In the genomic region with DNA sequence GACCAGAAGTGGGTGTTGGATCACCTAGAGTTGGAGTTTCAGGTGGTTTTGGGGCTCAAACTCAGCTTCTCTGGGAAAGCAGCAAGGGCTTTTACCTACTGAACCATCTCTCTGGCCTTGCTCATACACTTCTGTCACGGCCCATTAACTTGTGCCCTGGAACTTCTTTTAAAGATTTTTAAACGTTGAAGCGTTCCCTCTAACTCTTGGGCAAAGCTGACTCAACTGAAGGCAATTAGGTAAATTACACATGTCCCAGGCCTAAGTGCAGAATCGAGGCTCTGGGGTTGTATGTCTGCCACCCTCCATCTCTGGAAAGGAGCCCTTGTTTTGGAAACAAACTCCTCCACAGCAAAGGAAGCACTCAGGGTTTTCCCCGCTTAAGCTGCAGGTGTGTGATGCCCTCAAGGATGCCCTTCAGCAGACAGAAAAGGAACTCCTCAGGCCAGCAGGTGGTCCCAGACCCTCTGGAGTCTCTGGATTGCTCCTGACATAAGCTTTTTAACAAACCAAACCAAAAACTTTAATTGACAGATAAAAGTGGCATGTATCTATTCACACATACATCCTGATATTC, we compare ENCODE assay signal across 28 mouse cellular contexts. TPM values are rescaled to one million over a fixed set of nuclear protein-coding genes. Genes with fewer than 3 reads are reported as not detected.
DNase-seq lines count a peak whose midpoint lies in the region; ATAC-seq and TF ChIP-seq lines count a peak whose summit lies in the region.
"Had no signal": no experiment of that assay in that cellular context is flagged by ENCODE, and none has a peak within 500 bp of the region (broad histone marks: within the 10 kb centered on the region; RNA-seq: fewer than 3 reads in every experiment).

No protein-coding gene starts in this region.

- no peak for ATAC-seq in kidney, embryonic 16.5 days (ENCODE audit: low FRiP score, low TSS enrichment)
- ATAC-seq: CD4-positive, CD25-positive, alpha-beta regulatory T cell, adult 4 months; forebrain, embryonic 14.5 days; forebrain, postnatal 0 days; hindbrain, embryonic 16.5 days had no signal

- no peaks in the 10 kb centered on the region for H3K27me3 ChIP-seq in kidney, adult 2 months (replicated peaks; ENCODE audit: control insufficient read depth, insufficient read depth, low read length)
- H3K27me3 ChIP-seq in kidney, embryonic 16.5 days (ENCODE audit: insufficient read depth, low read length): peaks cover 3% of the 10 kb centered on the region; the same call in 1 of the 2 replicates
- H3K27me3 ChIP-seq in thymus, adult 2 months (ENCODE audit: control insufficient read depth, insufficient read depth, low read length): no peaks in the 10 kb centered on the region
- H3K27me3 ChIP-seq: embryonic facial prominence, embryonic 12.5 days; embryonic facial prominence, embryonic 15.5 days; heart, embryonic 12.5 days; heart, embryonic 15.5 days; hindbrain, embryonic 13.5 days had no signal

- H3K4me2 ChIP-seq in kidney, embryonic 16.5 days (replicated peaks; ENCODE audit: low read depth, low read length): no peak overlapping the region
- H3K4me2 ChIP-seq: embryonic facial prominence, embryonic 12.5 days; embryonic facial prominence, embryonic 15.5 days; heart, embryonic 12.5 days; heart, embryonic 15.5 days; hindbrain, embryonic 13.5 days had no signal

- no peak for TF ChIP-seq CTCF in kidney, adult 2 months (conservative IDR thresholded peaks at IDR 0.05; ENCODE audit: insufficient read depth, insufficient read length, low read depth, low read length)
- no peak for TF ChIP-seq CTCF in thymus, adult 2 months (IDR thresholded peaks at IDR 0.05; ENCODE audit: borderline replicate concordance, control insufficient read depth, extremely low read depth, insufficient read depth, low read length, poor library complexity)

- TF ChIP-seq POLR2A in kidney, adult 2 months (IDR thresholded peaks at IDR 0.05; ENCODE audit: low read depth, low read length): no peak
- no peak for TF ChIP-seq POLR2A in thymus, adult 2 months (IDR thresholded peaks at IDR 0.05; ENCODE audit: control insufficient read depth, extremely low read depth, insufficient read depth, low read length, poor library complexity)

- no peaks in the 10 kb centered on the region for H3K4me1 ChIP-seq in kidney, adult 2 months (ENCODE audit: control insufficient read depth, insufficient read depth, low read length)
- H3K4me1 ChIP-seq in kidney, embryonic 16.5 days (ENCODE audit: insufficient read depth, low read length): peaks cover 19% of the 10 kb centered on the region; the same call in 1 of the 2 replicates
- no peaks in the 10 kb centered on the region for H3K4me1 ChIP-seq in thymus, adult 2 months (replicated peaks; ENCODE audit: control insufficient read depth, insufficient read depth, low read length)
- H3K4me1 ChIP-seq: embryonic facial prominence, embryonic 12.5 days; heart, embryonic 12.5 days; heart, embryonic 15.5 days had no signal

- DNase-seq in kidney, adult 2 months: peak; percentile 40
- no peak for DNase-seq in kidney, postnatal 25 days
- DNase-seq in kidney, postnatal 36 days: peak; percentile 20 to 22
- DNase-seq in A20 (ENCODE audit: low read depth, low spot score): peak; percentile 68
- peak; percentile 8 for DNase-seq in ES-CJ7 (ENCODE audit: low read depth, low spot score)
- no peak for DNase-seq in thymus, adult 2 months
- DNase-seq: adrenal gland, adult 2 months; adrenal gland, postnatal 14 days; cerebellum, adult 11 months; cerebellum, adult 2 months; cerebellum, adult 9-11 months; cerebellum, postnatal 25 days; forebrain, postnatal 0 days; gastrocnemius, adult 2 months; gastrocnemius, postnatal 25 days; heart, postnatal 10 days; heart, postnatal 36 days had no signal

- H3K9ac ChIP-seq in kidney, embryonic 16.5 days (replicated peaks; ENCODE audit: low read length): no peak overlapping the region
- H3K9ac ChIP-seq: embryonic facial prominence, embryonic 12.5 days; embryonic facial prominence, embryonic 15.5 days; forebrain, postnatal 0 days; heart, embryonic 12.5 days; heart, embryonic 15.5 days; hindbrain, embryonic 13.5 days had no signal

- H3K36me3 ChIP-seq in kidney, adult 2 months (ENCODE audit: control insufficient read depth, insufficient read depth, low read length): no peaks in the 10 kb centered on the region
- no peaks in the 10 kb centered on the region for H3K36me3 ChIP-seq in kidney, embryonic 16.5 days (ENCODE audit: insufficient read depth, low read length)
- no peaks in the 10 kb centered on the region for H3K36me3 ChIP-seq in thymus, adult 2 months (ENCODE audit: control insufficient read depth, insufficient read depth, low read length)
- H3K36me3 ChIP-seq: embryonic facial prominence, embryonic 12.5 days; embryonic facial prominence, embryonic 15.5 days; G1E; heart, embryonic 12.5 days; heart, embryonic 15.5 days; hindbrain, embryonic 10.5 days; hindbrain, embryonic 13.5 days had no signal

- no peak overlapping the region for H3K4me3 ChIP-seq in kidney, adult 2 months (ENCODE audit: insufficient read depth, low read depth, low read length)
- H3K4me3 ChIP-seq in kidney, embryonic 16.5 days (ENCODE audit: low read length): no peak overlapping the region
- H3K4me3 ChIP-seq in thymus, adult 2 months (ENCODE audit: control insufficient read depth, insufficient read depth, low read length): no peak overlapping the region
- H3K4me3 ChIP-seq: embryonic facial prominence, embryonic 12.5 days; embryonic facial prominence, embryonic 15.5 days; gastrocnemius, adult 2 months; heart, embryonic 12.5 days; heart, embryonic 15.5 days; hindbrain, embryonic 10.5 days; hindbrain, embryonic 13.5 days had no signal

- no peak overlapping the region for H3K27ac ChIP-seq in kidney, adult 2 months (ENCODE audit: insufficient read depth, low read depth, low read length)
- no peak overlapping the region for H3K27ac ChIP-seq in kidney, embryonic 16.5 days (ENCODE audit: low read length)
- H3K27ac ChIP-seq in thymus, adult 2 months (ENCODE audit: control insufficient read depth, insufficient read depth, low read length): no peak overlapping the region
- H3K27ac ChIP-seq: embryonic facial prominence, embryonic 12.5 days; embryonic facial prominence, embryonic 15.5 days; gastrocnemius, adult 2 months; heart, embryonic 15.5 days; hindbrain, embryonic 10.5 days; hindbrain, embryonic 13.5 days had no signal

- H3K9me3 ChIP-seq in kidney, embryonic 16.5 days (ENCODE audit: low read length): no peaks in the 10 kb centered on the region
- H3K9me3 ChIP-seq: embryonic facial prominence, embryonic 12.5 days; embryonic facial prominence, embryonic 15.5 days; G1E; heart, embryonic 12.5 days; heart, embryonic 15.5 days; hindbrain, embryonic 10.5 days; hindbrain, embryonic 13.5 days had no signal

- 38% methylated on average over 5 of the region's 5 CpGs for WGBS in kidney, adult 2 months
- WGBS in kidney, embryonic 16.5 days: 31% methylated on average over 5 of the region's 5 CpGs
- whole genome bisulfite sequencing in thymus, adult 2 months: 88% methylated on average over 5 of the region's 5 CpGs

RNA-seq across cellular contexts. Expression of a gene that starts 58.5 kb away (rescaled TPM):
- polyA plus RNA-seq in kidney, adult 2 months (2012; rRNA removed): 17.5 and 19.6 TPM in 2 replicates
- polyA plus RNA-seq in kidney, embryonic 16.5 days (2015; fragmentation: Nextera tagmentation; extraction: Ambion mirVana): 15.8 and 18.9 TPM in 2 replicates
- 27.2 and 30.2 TPM in 2 replicates for polyA plus RNA-seq in thymus, adult 2 months (2012; rRNA removed)

Comparison
In these comparisons a context has a peak if more than half of its experiments do, and no peak if none do; other contexts are left out.
1. DNase-seq: peak in kidney, adult 2 months (single experiment), kidney, postnatal 36 days (2 of 2), A20 (single experiment) and ES-CJ7 (single experiment); none in kidney, postnatal 25 days (0 of 2) and thymus, adult 2 months (single experiment).